Mouse (Mus musculus) intestine, postnatal 0 days (tissue): Measurements from ENCODE around the gene Tcf7. TPM values are rescaled to one million over a fixed set of nuclear protein-coding genes. Genes with fewer than 3 reads are reported as not detected.
A peak's percentile ranks its signal among the peaks of the same experiment; 100 is the strongest.

Experiments used
- ATAC-seq: fragments of 200-750 bp; cut with Nextera tagmentation; 2 replicates; pipeline ENCODE4 v1.8.0; 2017; ENCODE audit warnings: mild to moderate bottlenecking, moderate TSS enrichment, moderate library complexity
- H3K27ac ChIP-seq: fragments of 300-500 bp; sonication (generic); 2 replicates; pipeline ENCODE4 v1.5.1; 2014; ENCODE audit warnings: mild to moderate bottlenecking, low read depth, low read length, moderate library complexity
- H3K27me3 ChIP-seq: fragments of 300-500 bp; sonication (generic); replicated peaks from 2 replicates; pipeline ENCODE4 v1.6.1; 2014; ENCODE audit warnings: low read length, mixed read lengths; ENCODE audit not compliant: control insufficient read depth, insufficient read depth
- H3K36me3 ChIP-seq: fragments of 300-500 bp; sonication (generic); 2 replicates; pipeline ENCODE4 v1.6.1; 2014; ENCODE audit warnings: mild to moderate bottlenecking, moderate library complexity; ENCODE audit not compliant: control insufficient read depth, insufficient read depth
- H3K4me1 ChIP-seq: fragments of 300-500 bp; sonication (generic); replicated peaks from 2 replicates; pipeline ENCODE4 v1.6.1; 2014; ENCODE audit warnings: antibody characterized with exemption, low read length, mixed read lengths; ENCODE audit not compliant: control insufficient read depth, insufficient read depth
- H3K4me2 ChIP-seq: fragments of 300-500 bp; sonication (generic); replicated peaks from 2 replicates; pipeline ENCODE4 v1.6.1; 2014; ENCODE audit warnings: low read depth, mild to moderate bottlenecking, moderate library complexity
- H3K4me3 ChIP-seq: fragments of 300-500 bp; sonication (generic); 2 replicates; pipeline ENCODE4 v1.5.1; 2014; ENCODE audit warnings: low read depth, low read length
- H3K9ac ChIP-seq: fragments of 300-500 bp; sonication (generic); 2 replicates; pipeline ENCODE4 v1.6.1; 2014; ENCODE audit warnings: mild to moderate bottlenecking, low read depth, low read length
- H3K9me3 ChIP-seq: fragments of 300-500 bp; sonication (generic); 2 replicates; pipeline ENCODE4 v1.6.1; 2016; ENCODE audit warnings: mixed run types; ENCODE audit not compliant: control insufficient read depth
- CTCF ChIP-seq: sonication (generic); IDR thresholded peaks from 2 replicates; pipeline ENCODE4 v1.5.1; 2016; ENCODE audit warnings: low read depth, mild to moderate bottlenecking, control low read depth, antibody characterized with exemption, moderate library complexity
- WGBS: fragments of 180-500 bp; shearing (Covaris S2); extraction: QIAGEN DNeasy Blood & Tissue Kit; methylation state at CpG from one replicate; pipeline ENCODE4 v1.1.7; 2014; 5-methylcytosine and 5-hydroxymethylcytosine counted together
- polyA plus RNA-seq: library from polyadenylated mRNA; unstranded; fragments of >200 nt; fragmentation: Nextera tagmentation; extraction: Ambion mirVana; gene quantifications from 2 replicates; pipeline ENCODE4 v1.2.1, GENCODE M21; 2015

Gene Tcf7
- polyA plus RNA-seq, 1 experiment from 2014 or later = 3.3 TPM

- 39% methylated on average over 4 of the region's 4 CpGs for WGBS
- no peaks in the 10 kb centered on the region for H3K36me3 ChIP-seq
- no peaks in the 10 kb centered on the region; the same call in 1 of the 2 replicates for H3K27me3 ChIP-seq
- no peak overlapping the region for H3K4me2 ChIP-seq
- H3K4me1 ChIP-seq = 0 out of 2 replicates have a peak, but pooled peaks cover 5% of the 10 kb centered on the region
- no peak overlapping the region for H3K9ac ChIP-seq
- TF ChIP-seq CTCF = no peak
- ATAC-seq = no peak
- no peak overlapping the region for H3K27ac ChIP-seq
- H3K4me3 ChIP-seq = no peak overlapping the region
- no peaks in the 10 kb centered on the region for H3K9me3 ChIP-seq
Measured at GRCm38 (mm10) chr11:52286958-52287305, 4.1 kb upstream of the Tcf7 start.

GRCm38 (mm10) chr11:52286301-52286957 is 3.6 kb upstream of the Tcf7 start:
- no peak for TF ChIP-seq CTCF
- 0 out of 2 replicates have a peak, but pooled peaks cover 5% of the 10 kb centered on the region for H3K4me1 ChIP-seq
- WGBS = 60% methylated on average over 16 of the region's 16 CpGs
- H3K9me3 ChIP-seq = no peaks in the 10 kb centered on the region
- no peaks in the 10 kb centered on the region for H3K36me3 ChIP-seq
- no peaks in the 10 kb centered on the region; the same call in 1 of the 2 replicates for H3K27me3 ChIP-seq
- H3K4me2 ChIP-seq = no peak overlapping the region
- no peak overlapping the region for H3K9ac ChIP-seq
- ATAC-seq = no peak
- no peak overlapping the region for H3K27ac ChIP-seq
- no peak overlapping the region for H3K4me3 ChIP-seq

DNA sequence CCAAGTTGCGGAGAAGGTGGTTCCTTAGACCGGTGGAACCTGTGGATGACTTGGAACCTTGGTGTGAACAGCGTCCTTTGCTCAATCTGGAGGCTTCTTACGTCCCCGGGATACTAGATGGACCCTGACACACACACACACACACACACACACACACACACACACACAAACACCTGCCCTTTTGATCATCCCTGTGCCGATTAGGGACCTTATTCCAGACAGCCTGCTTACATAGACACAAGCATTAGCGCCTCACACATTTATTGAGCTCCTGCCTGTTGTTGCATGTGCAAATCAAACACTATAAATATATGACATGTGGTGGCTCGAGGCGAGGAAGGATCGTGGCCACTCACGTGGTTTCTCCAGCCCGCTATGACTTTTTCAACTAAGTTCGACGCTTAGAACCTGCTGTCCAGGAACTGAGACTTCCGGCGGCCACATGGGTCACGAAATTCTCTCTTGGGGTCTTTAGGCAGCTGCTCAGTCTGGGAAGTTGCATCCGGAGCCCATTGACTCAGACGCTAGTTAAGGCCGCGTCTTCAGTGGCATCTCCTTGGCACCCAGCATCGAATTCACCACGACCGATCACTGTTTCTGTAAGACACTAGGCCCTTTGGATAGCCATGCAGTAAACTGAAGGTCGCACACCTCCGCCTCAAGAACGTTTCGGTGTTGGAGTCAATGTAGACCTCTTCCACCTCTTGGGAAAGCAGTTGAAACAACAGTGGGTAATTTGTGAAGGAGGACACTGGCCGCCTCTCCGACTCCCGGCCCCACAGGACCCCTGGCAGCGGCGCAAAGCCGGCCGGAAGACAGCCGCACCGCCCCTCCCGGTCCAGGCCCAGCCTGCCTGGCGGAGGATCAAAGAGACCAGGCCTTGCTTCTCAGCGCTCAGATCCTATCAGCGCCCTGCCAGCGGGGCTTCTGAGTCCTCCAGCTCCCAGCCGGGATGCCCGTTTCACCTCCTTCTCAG is 1.1 kb upstream of the Tcf7 start:
- peak; percentile 42 for ATAC-seq
- no peaks in the 10 kb centered on the region; the same call in 1 of the 2 replicates for H3K27me3 ChIP-seq
- no peak overlapping the region for H3K9ac ChIP-seq
- peak overlapping the region; percentile 100 for H3K4me2 ChIP-seq
- H3K36me3 ChIP-seq = no peaks in the 10 kb centered on the region
- no peak overlapping the region for H3K27ac ChIP-seq
- no peak for TF ChIP-seq CTCF
- WGBS = 15% methylated on average over 44 of the region's 44 CpGs
- no peaks in the 10 kb centered on the region for H3K9me3 ChIP-seq
- 0 out of 2 replicates have a peak, but pooled peaks cover 5% of the 10 kb centered on the region for H3K4me1 ChIP-seq
- H3K4me3 ChIP-seq = peak overlapping the region; percentile 75

GRCm38 (mm10) chr11:52282420-52282773 is 417 bp downstream of the Tcf7 start:
- ATAC-seq = no peak; the same call in 1 of the 2 replicates
- H3K27me3 ChIP-seq = no peaks in the 10 kb centered on the region; the same call in 1 of the 2 replicates
- peak overlapping the region; percentile 76 for H3K9ac ChIP-seq
- no peaks in the 10 kb centered on the region for H3K9me3 ChIP-seq
- H3K4me3 ChIP-seq = peak overlapping the region; percentile 75
- H3K4me1 ChIP-seq = 0 out of 2 replicates have a peak, but pooled peaks cover 5% of the 10 kb centered on the region
- WGBS = 3% methylated on average over 18 of the region's 19 CpGs
- peak overlapping the region; percentile 100 for H3K4me2 ChIP-seq
- H3K27ac ChIP-seq = no peak overlapping the region
- H3K36me3 ChIP-seq = no peaks in the 10 kb centered on the region
- no peak for TF ChIP-seq CTCF

GRCm38 (mm10) chr11:52281568-52282328 is 1.1 kb downstream of the Tcf7 start:
- no peak overlapping the region for H3K4me3 ChIP-seq
- 0 out of 2 replicates have a peak, but pooled peaks cover 5% of the 10 kb centered on the region for H3K4me1 ChIP-seq
- peak overlapping the region; percentile 100 for H3K4me2 ChIP-seq
- WGBS = 71% methylated on average over 19 of the region's 19 CpGs
- no peak overlapping the region for H3K9ac ChIP-seq
- no peaks in the 10 kb centered on the region for H3K36me3 ChIP-seq
- no peaks in the 10 kb centered on the region for H3K9me3 ChIP-seq
- no peaks in the 10 kb centered on the region; the same call in 1 of the 2 replicates for H3K27me3 ChIP-seq
- no peak for ATAC-seq
- no peak for TF ChIP-seq CTCF
- H3K27ac ChIP-seq = no peak overlapping the region
